In genomic region chr17:86254285-86254684, GRCm38 (mm10) we compare ENCODE assay signal across 9 mouse cellular contexts.
A peak's percentile ranks its signal among the peaks of the same experiment; 100 is the strongest.
DNase-seq lines count a peak whose midpoint lies in the region; ATAC-seq and TF ChIP-seq lines count a peak whose summit lies in the region.
"Had no signal": no experiment of that assay in that cellular context is flagged by ENCODE, and none has a peak within 500 bp of the region (broad histone marks: within the 10 kb centered on the region; RNA-seq: fewer than 3 reads in every experiment).

No protein-coding gene starts in this region.

- no peak for TF ChIP-seq POLR2A in kidney, adult 2 months (IDR thresholded peaks at IDR 0.05; ENCODE audit: low read depth, low read length)
- TF ChIP-seq POLR2A in lung, adult 2 months (IDR thresholded peaks at IDR 0.05; ENCODE audit: borderline replicate concordance, extremely low read depth, low read depth, low read length): no peak

- H3K4me2 ChIP-seq in kidney, embryonic 15.5 days: no peak overlapping the region
- H3K4me2 ChIP-seq in embryonic facial prominence, embryonic 15.5 days (replicated peaks): peak overlapping the region; percentile 26
- H3K4me2 ChIP-seq in limb, embryonic 15.5 days: no peak overlapping the region
- no peak overlapping the region for H3K4me2 ChIP-seq in intestine, embryonic 16.5 days (ENCODE audit: low read depth, low read length)

- H3K4me3 ChIP-seq in kidney, adult 2 months (ENCODE audit: insufficient read depth, low read depth, low read length): no peak overlapping the region
- H3K4me3 ChIP-seq in kidney, embryonic 15.5 days (replicated peaks): no peak overlapping the region
- no peak overlapping the region for H3K4me3 ChIP-seq in embryonic facial prominence, embryonic 15.5 days (replicated peaks)
- no peak overlapping the region for H3K4me3 ChIP-seq in limb, embryonic 15.5 days
- H3K4me3 ChIP-seq in intestine, embryonic 16.5 days (ENCODE audit: low read length): no peak overlapping the region
- H3K4me3 ChIP-seq in lung, adult 2 months (replicated peaks; ENCODE audit: extremely low read depth, low read depth, low read length): no peak overlapping the region
- H3K4me3 ChIP-seq: megakaryocyte, embryonic 14.5 days had no signal

- H3K36me3 ChIP-seq in kidney, adult 2 months (ENCODE audit: control insufficient read depth, insufficient read depth, low read length): no peaks in the 10 kb centered on the region
- H3K36me3 ChIP-seq in kidney, embryonic 15.5 days: no peaks in the 10 kb centered on the region
- no peaks in the 10 kb centered on the region for H3K36me3 ChIP-seq in embryonic facial prominence, embryonic 15.5 days
- H3K36me3 ChIP-seq in limb, embryonic 15.5 days: no peaks in the 10 kb centered on the region
- H3K36me3 ChIP-seq in intestine, embryonic 16.5 days (ENCODE audit: control insufficient read depth, insufficient read depth, low read length): no peaks in the 10 kb centered on the region

- no peak overlapping the region for H3K9ac ChIP-seq in kidney, embryonic 15.5 days
- H3K9ac ChIP-seq in embryonic facial prominence, embryonic 15.5 days: no peak overlapping the region
- H3K9ac ChIP-seq in limb, embryonic 15.5 days: no peak overlapping the region
- no peak overlapping the region for H3K9ac ChIP-seq in intestine, embryonic 16.5 days (ENCODE audit: low read depth, low read length)

- WGBS in kidney, adult 2 months: 83% methylated on average over 8 of the region's 8 CpGs
- 95% methylated on average over 8 of the region's 8 CpGs for WGBS in kidney, embryonic 15.5 days
- WGBS in embryonic facial prominence, embryonic 15.5 days: 54% methylated on average over 8 of the region's 8 CpGs
- WGBS in limb, embryonic 15.5 days: 64% methylated on average over 8 of the region's 8 CpGs
- 77% methylated on average over 8 of the region's 8 CpGs for WGBS in intestine, embryonic 16.5 days
- 80% methylated on average over 8 of the region's 8 CpGs for WGBS in lung, adult 2 months

- intact Hi-C loops in heart, postnatal 25 days (cut with DNase I): no loop called here

- no peak overlapping the region for H3K27ac ChIP-seq in kidney, adult 2 months (ENCODE audit: insufficient read depth, low read depth, low read length)
- H3K27ac ChIP-seq in kidney, embryonic 15.5 days: no peak overlapping the region
- peak overlapping the region; percentile 71 for H3K27ac ChIP-seq in embryonic facial prominence, embryonic 15.5 days (replicated peaks)
- H3K27ac ChIP-seq in limb, embryonic 15.5 days: no peak overlapping the region
- no peak overlapping the region for H3K27ac ChIP-seq in intestine, embryonic 16.5 days (ENCODE audit: low read length)

- ATAC-seq in kidney, embryonic 15.5 days (replicated peaks; ENCODE audit: low FRiP score): no peak
- peak; percentile 74 for ATAC-seq in embryonic facial prominence, embryonic 15.5 days (ENCODE audit: insufficient number of reproducible peaks, low FRiP score, low TSS enrichment, low read depth)
- peak; percentile 70 for ATAC-seq in limb, embryonic 15.5 days (ENCODE audit: insufficient number of reproducible peaks, low FRiP score, low TSS enrichment, low read depth)
- ATAC-seq in intestine, embryonic 16.5 days: no peak

- no peak for TF ChIP-seq CTCF in kidney, adult 2 months (conservative IDR thresholded peaks at IDR 0.05; ENCODE audit: insufficient read depth, insufficient read length, low read depth, low read length)
- TF ChIP-seq CTCF in lung, adult 2 months (IDR thresholded peaks at IDR 0.05; ENCODE audit: insufficient read depth, low read length): no peak

- no peaks in the 10 kb centered on the region for H3K27me3 ChIP-seq in kidney, adult 2 months (replicated peaks; ENCODE audit: control insufficient read depth, insufficient read depth, low read length)
- no peaks in the 10 kb centered on the region for H3K27me3 ChIP-seq in kidney, embryonic 15.5 days
- H3K27me3 ChIP-seq in embryonic facial prominence, embryonic 15.5 days: no peaks in the 10 kb centered on the region
- no peaks in the 10 kb centered on the region for H3K27me3 ChIP-seq in limb, embryonic 15.5 days
- H3K27me3 ChIP-seq in intestine, embryonic 16.5 days (replicated peaks; ENCODE audit: control insufficient read depth, insufficient read depth, low read length): no peaks in the 10 kb centered on the region

- no peaks in the 10 kb centered on the region for H3K4me1 ChIP-seq in kidney, adult 2 months (ENCODE audit: control insufficient read depth, insufficient read depth, low read length)
- 0 out of 2 replicates have a peak, but pooled peaks cover 7% of the 10 kb centered on the region for H3K4me1 ChIP-seq in kidney, embryonic 15.5 days
- peaks cover 37% of the 10 kb centered on the region for H3K4me1 ChIP-seq in embryonic facial prominence, embryonic 15.5 days
- H3K4me1 ChIP-seq in limb, embryonic 15.5 days: peaks cover 33% of the 10 kb centered on the region
- H3K4me1 ChIP-seq in intestine, embryonic 16.5 days (ENCODE audit: control insufficient read depth, insufficient read depth, low read length): peaks cover 4% of the 10 kb centered on the region; the same call in 1 of the 2 replicates
- peaks cover 8% of the 10 kb centered on the region for H3K4me1 ChIP-seq in lung, adult 2 months (ENCODE audit: control insufficient read depth, insufficient read depth, low read length)

- 0 out of 2 replicates have a peak, but pooled peaks cover 4% of the 10 kb centered on the region for H3K9me3 ChIP-seq in kidney, embryonic 15.5 days (replicated peaks)
- H3K9me3 ChIP-seq in embryonic facial prominence, embryonic 15.5 days (replicated peaks): no peaks in the 10 kb centered on the region
- H3K9me3 ChIP-seq in limb, embryonic 15.5 days: no peaks in the 10 kb centered on the region
- H3K9me3 ChIP-seq in intestine, embryonic 16.5 days (ENCODE audit: control insufficient read depth, low read length): 0 out of 2 replicates have a peak, but pooled peaks cover 5% of the 10 kb centered on the region

- DNase-seq in kidney, adult 2 months: peak; percentile 68
- peak; percentile 79 for DNase-seq in adrenal gland, postnatal 14 days
- DNase-seq in heart, postnatal 25 days (ENCODE audit: low spot score): peak; percentile 67
- no peak for DNase-seq in lung, adult 2 months

Comparison
In these comparisons a context has a peak if more than half of its experiments do, and no peak if none do; other contexts are left out.
1. ATAC-seq: peak in embryonic facial prominence, embryonic 15.5 days (single experiment) and limb, embryonic 15.5 days (single experiment); none in kidney, embryonic 15.5 days (single experiment) and intestine, embryonic 16.5 days (single experiment).